Mouse (Mus musculus): ENCODE measurements around the gene Bnc2. TPM values are rescaled to one million over a fixed set of nuclear protein-coding genes. Genes with fewer than 3 reads are reported as not detected.

The Bnc2 gene
- polyA plus RNA-seq, 1 experiment from 2014 or later, result 14.0 TPM

- Histone ChIP-seq H3K9me3 (ENCODE audit: control insufficient read depth, low read length) (no peaks in the 10 kb centered on the region), H3K36me3 (ENCODE audit: control insufficient read depth, insufficient read depth, low read length) (no peaks in the 10 kb centered on the region), H3K4me2 (replicated peaks; ENCODE audit: low read depth, low read length) (no peak overlapping the region), H3K9ac (ENCODE audit: low read depth, low read length) (no peak overlapping the region), H3K4me3 (ENCODE audit: low read length) (no peak overlapping the region), H3K4me1 (ENCODE audit: control insufficient read depth, insufficient read depth, low read length) (peaks cover 11% of the 10 kb centered on the region), H3K27ac (ENCODE audit: low read depth, low read length) (no peak overlapping the region), H3K27me3 (ENCODE audit: control insufficient read depth, insufficient read depth, low read length) (no peaks in the 10 kb centered on the region)
- no peak for ATAC-seq (ENCODE audit: low FRiP score, low TSS enrichment)
- 49% methylated on average over 3 of the region's 3 CpGs for WGBS
Measured at GRCm38 (mm10) chr4:84458218-84458560, 216.9 kb downstream of the Bnc2 start.

GRCm38 (mm10) chr4:84457512-84458217 is 217.4 kb downstream of the Bnc2 start:
- Histone ChIP-seq H3K36me3 (ENCODE audit: control insufficient read depth, insufficient read depth, low read length) (no peaks in the 10 kb centered on the region), H3K9me3 (ENCODE audit: control insufficient read depth, low read length) (no peaks in the 10 kb centered on the region), H3K27ac (ENCODE audit: low read depth, low read length) (no peak overlapping the region), H3K4me1 (ENCODE audit: control insufficient read depth, insufficient read depth, low read length) (peaks cover 11% of the 10 kb centered on the region), H3K27me3 (ENCODE audit: control insufficient read depth, insufficient read depth, low read length) (no peaks in the 10 kb centered on the region), H3K4me3 (ENCODE audit: low read length) (no peak overlapping the region), H3K4me2 (replicated peaks; ENCODE audit: low read depth, low read length) (no peak overlapping the region), H3K9ac (ENCODE audit: low read depth, low read length) (no peak overlapping the region)
- no peak for ATAC-seq (ENCODE audit: low FRiP score, low TSS enrichment)
- WGBS, result 69% methylated on average over 10 of the region's 10 CpGs

- H3K9ac ChIP-seq (ENCODE audit: low read depth, low read length), result no peak overlapping the region
- no peak overlapping the region for H3K4me3 ChIP-seq (ENCODE audit: low read length)
- H3K27ac ChIP-seq (ENCODE audit: low read depth, low read length), result no peak overlapping the region
- H3K9me3 ChIP-seq (ENCODE audit: control insufficient read depth, low read length), result no peaks in the 10 kb centered on the region
- no peak for ATAC-seq (ENCODE audit: low FRiP score, low TSS enrichment)
- peaks cover 11% of the 10 kb centered on the region for H3K4me1 ChIP-seq (ENCODE audit: control insufficient read depth, insufficient read depth, low read length)
- 75% methylated on average over 5 of the region's 5 CpGs for WGBS
- H3K4me2 ChIP-seq (replicated peaks; ENCODE audit: low read depth, low read length), result no peak overlapping the region
- H3K27me3 ChIP-seq (ENCODE audit: control insufficient read depth, insufficient read depth, low read length), result no peaks in the 10 kb centered on the region
- H3K36me3 ChIP-seq (ENCODE audit: control insufficient read depth, insufficient read depth, low read length), result no peaks in the 10 kb centered on the region
Measured at GRCm38 (mm10) chr4:84456853-84457249, 218.2 kb downstream of the Bnc2 start.

DNA sequence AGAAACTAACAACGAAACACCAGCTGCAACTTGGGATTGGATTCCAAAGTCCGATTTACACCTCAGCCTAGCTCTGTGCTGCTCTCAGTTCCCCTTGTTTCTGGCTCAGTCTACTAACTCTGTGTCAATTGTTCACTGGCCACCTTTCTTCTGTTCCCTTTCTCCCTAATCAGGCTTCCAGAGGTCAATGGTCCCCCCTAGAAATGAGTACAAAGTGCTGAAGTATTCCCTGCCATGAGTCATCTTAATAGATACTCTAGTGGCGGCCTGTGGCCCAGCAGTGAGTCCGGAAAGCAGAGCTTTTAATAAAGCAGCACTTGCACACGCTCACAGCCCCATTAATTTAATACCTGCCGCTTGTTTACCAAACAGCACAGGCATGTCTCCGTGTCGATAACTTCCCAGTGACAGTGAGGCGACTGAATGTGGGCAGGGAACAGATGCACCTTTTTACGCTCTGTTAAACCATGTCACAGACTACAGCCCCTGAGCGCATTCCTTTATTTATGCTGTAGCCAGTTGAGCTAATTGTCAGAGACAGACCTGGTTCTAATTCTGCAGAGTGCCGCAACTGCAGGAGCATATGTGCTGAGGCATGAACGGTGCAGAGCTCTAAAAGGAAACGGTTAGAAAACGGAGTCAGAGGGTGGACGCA is 218.8 kb downstream of the Bnc2 start:
- peaks cover 11% of the 10 kb centered on the region for H3K4me1 ChIP-seq (ENCODE audit: control insufficient read depth, insufficient read depth, low read length)
- H3K4me3 ChIP-seq (ENCODE audit: low read length), result no peak overlapping the region
- no peaks in the 10 kb centered on the region for H3K27me3 ChIP-seq (ENCODE audit: control insufficient read depth, insufficient read depth, low read length)
- ATAC-seq (ENCODE audit: low FRiP score, low TSS enrichment), result peak; percentile 35; the same call in 1 of the 2 replicates
- WGBS, result 52% methylated on average over 16 of the region's 16 CpGs
- no peaks in the 10 kb centered on the region for H3K9me3 ChIP-seq (ENCODE audit: control insufficient read depth, low read length)
- no peak overlapping the region for H3K4me2 ChIP-seq (replicated peaks; ENCODE audit: low read depth, low read length)
- H3K27ac ChIP-seq (ENCODE audit: low read depth, low read length), result no peak overlapping the region
- no peak overlapping the region for H3K9ac ChIP-seq (ENCODE audit: low read depth, low read length)
- H3K36me3 ChIP-seq (ENCODE audit: control insufficient read depth, insufficient read depth, low read length), result no peaks in the 10 kb centered on the region

DNA sequence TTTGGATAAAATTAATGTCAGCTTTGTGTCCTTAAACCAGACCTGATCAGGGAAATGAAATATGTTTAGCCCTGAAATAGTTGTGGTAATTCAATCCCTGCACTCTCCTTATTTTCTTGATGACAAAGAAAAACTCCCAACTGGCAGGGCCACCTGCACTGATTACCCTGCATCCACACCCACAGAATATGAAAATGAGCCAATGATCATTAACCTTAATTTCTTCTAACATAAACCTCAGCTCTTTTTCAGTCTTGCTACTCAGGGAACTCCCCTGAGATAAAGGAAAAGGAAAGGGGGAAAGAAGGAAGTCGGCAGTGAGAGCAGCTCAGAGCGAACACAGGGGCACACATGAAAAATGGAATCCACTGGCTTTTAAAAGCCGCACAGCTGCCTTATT is 220.6 kb downstream of the Bnc2 start:
- no peaks in the 10 kb centered on the region for H3K36me3 ChIP-seq (ENCODE audit: control insufficient read depth, insufficient read depth, low read length)
- no peaks in the 10 kb centered on the region for H3K9me3 ChIP-seq (ENCODE audit: control insufficient read depth, low read length)
- H3K9ac ChIP-seq (ENCODE audit: low read depth, low read length), result no peak overlapping the region
- peaks cover 11% of the 10 kb centered on the region for H3K4me1 ChIP-seq (ENCODE audit: control insufficient read depth, insufficient read depth, low read length)
- H3K27me3 ChIP-seq (ENCODE audit: control insufficient read depth, insufficient read depth, low read length), result no peaks in the 10 kb centered on the region
- ATAC-seq (ENCODE audit: low FRiP score, low TSS enrichment), result no peak
- H3K4me2 ChIP-seq (replicated peaks; ENCODE audit: low read depth, low read length), result no peak overlapping the region
- WGBS, result 32% methylated on average over 3 of the region's 3 CpGs
- H3K4me3 ChIP-seq (ENCODE audit: low read length), result no peak overlapping the region
- H3K27ac ChIP-seq (ENCODE audit: low read depth, low read length), result no peak overlapping the region

GRCm38 (mm10) chr4:84453586-84453985 is 221.5 kb downstream of the Bnc2 start:
- no peak for ATAC-seq (ENCODE audit: low FRiP score, low TSS enrichment)
- WGBS, result 61% methylated on average over 4 of the region's 4 CpGs
- Histone ChIP-seq H3K27ac (ENCODE audit: low read depth, low read length) (no peak overlapping the region), H3K9ac (ENCODE audit: low read depth, low read length) (no peak overlapping the region), H3K9me3 (ENCODE audit: control insufficient read depth, low read length) (no peaks in the 10 kb centered on the region), H3K27me3 (ENCODE audit: control insufficient read depth, insufficient read depth, low read length) (no peaks in the 10 kb centered on the region), H3K4me2 (replicated peaks; ENCODE audit: low read depth, low read length) (no peak overlapping the region), H3K4me3 (ENCODE audit: low read length) (no peak overlapping the region), H3K36me3 (ENCODE audit: control insufficient read depth, insufficient read depth, low read length) (no peaks in the 10 kb centered on the region), H3K4me1 (ENCODE audit: control insufficient read depth, insufficient read depth, low read length) (peaks cover 11% of the 10 kb centered on the region)

GRCm38 (mm10) chr4:84452642-84453041 is 222.4 kb downstream of the Bnc2 start:
- Histone ChIP-seq H3K9me3 (ENCODE audit: control insufficient read depth, low read length) (no peaks in the 10 kb centered on the region), H3K27me3 (ENCODE audit: control insufficient read depth, insufficient read depth, low read length) (no peaks in the 10 kb centered on the region), H3K9ac (ENCODE audit: low read depth, low read length) (no peak overlapping the region), H3K4me3 (ENCODE audit: low read length) (no peak overlapping the region), H3K4me1 (ENCODE audit: control insufficient read depth, insufficient read depth, low read length) (peaks cover 11% of the 10 kb centered on the region), H3K27ac (ENCODE audit: low read depth, low read length) (no peak overlapping the region), H3K4me2 (replicated peaks; ENCODE audit: low read depth, low read length) (no peak overlapping the region), H3K36me3 (ENCODE audit: control insufficient read depth, insufficient read depth, low read length) (no peaks in the 10 kb centered on the region)
- 87% methylated on average over 3 of the region's 3 CpGs for WGBS
- ATAC-seq (ENCODE audit: low FRiP score, low TSS enrichment), result no peak

DNA sequence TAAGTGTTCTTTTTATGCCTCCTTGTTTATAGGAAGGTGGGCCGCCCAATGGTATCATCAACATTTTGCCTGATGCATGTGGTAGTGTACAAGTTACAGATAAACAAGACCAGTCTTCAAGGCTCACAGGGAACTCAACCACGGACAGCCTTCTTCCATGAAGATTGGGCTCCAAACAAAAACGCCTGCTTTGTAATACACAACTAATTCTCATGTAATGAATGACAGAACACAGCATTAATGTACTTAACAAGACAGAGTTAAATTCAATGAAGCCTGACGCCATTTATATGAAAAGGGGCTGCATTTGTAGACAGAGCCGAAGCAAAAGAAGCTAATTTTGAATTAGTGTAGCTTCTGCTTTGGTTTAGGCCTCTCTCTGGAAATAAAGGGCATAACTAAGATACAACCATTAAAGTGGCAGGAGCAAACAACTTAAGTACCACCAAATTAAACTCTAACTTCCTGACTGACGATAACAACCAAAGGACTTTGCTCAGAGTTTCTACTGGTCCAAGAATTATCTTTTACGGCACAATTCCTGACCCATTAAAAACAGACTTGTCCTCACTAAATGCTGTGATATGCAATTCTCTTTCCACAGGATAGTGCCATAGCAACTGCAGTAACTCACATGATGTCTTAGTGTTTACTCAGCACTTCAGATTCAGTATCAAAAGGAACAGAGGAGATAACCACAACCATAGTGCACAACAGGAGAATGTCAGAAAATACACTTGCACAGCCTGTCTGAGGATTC is 225.6 kb downstream of the Bnc2 start:
- Histone ChIP-seq H3K4me2 (replicated peaks; ENCODE audit: low read depth, low read length) (no peak overlapping the region), H3K36me3 (ENCODE audit: control insufficient read depth, insufficient read depth, low read length) (no peaks in the 10 kb centered on the region), H3K4me3 (ENCODE audit: low read length) (no peak overlapping the region), H3K27me3 (ENCODE audit: control insufficient read depth, insufficient read depth, low read length) (no peaks in the 10 kb centered on the region), H3K27ac (ENCODE audit: low read depth, low read length) (no peak overlapping the region), H3K9ac (ENCODE audit: low read depth, low read length) (no peak overlapping the region), H3K4me1 (ENCODE audit: control insufficient read depth, insufficient read depth, low read length) (peaks cover 1% of the 10 kb centered on the region), H3K9me3 (ENCODE audit: control insufficient read depth, low read length) (no peaks in the 10 kb centered on the region)
- no peak for ATAC-seq (ENCODE audit: low FRiP score, low TSS enrichment)
- WGBS, result 71% methylated on average over 7 of the region's 7 CpGs

DNA sequence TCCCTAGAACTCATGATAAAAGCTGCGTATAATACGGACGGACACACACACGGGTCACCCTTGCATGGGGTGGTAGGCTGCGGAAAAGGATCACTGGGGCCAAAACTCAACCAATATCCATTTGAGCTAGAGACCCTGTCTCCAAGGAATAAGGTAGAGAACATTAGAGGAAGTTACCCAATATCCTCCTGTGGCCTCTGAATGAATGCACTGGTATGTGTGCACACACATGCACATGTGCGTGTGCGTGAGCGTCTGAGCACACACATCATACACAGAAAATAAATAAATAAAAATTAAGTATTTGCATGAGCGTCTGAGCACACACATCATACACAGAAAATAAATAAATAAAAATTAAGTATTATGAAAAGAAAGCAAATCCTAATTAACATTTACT is 241.8 kb downstream of the Bnc2 start:
- H3K4me2 ChIP-seq (replicated peaks; ENCODE audit: low read depth, low read length), result no peak overlapping the region
- no peaks in the 10 kb centered on the region for H3K27me3 ChIP-seq (ENCODE audit: control insufficient read depth, insufficient read depth, low read length)
- H3K36me3 ChIP-seq (ENCODE audit: control insufficient read depth, insufficient read depth, low read length), result no peaks in the 10 kb centered on the region
- H3K9me3 ChIP-seq (ENCODE audit: control insufficient read depth, low read length), result no peaks in the 10 kb centered on the region
- no peak overlapping the region for H3K27ac ChIP-seq (ENCODE audit: low read depth, low read length)
- 95% methylated on average over 9 of the region's 9 CpGs for WGBS
- H3K9ac ChIP-seq (ENCODE audit: low read depth, low read length), result no peak overlapping the region
- H3K4me3 ChIP-seq (ENCODE audit: low read length), result no peak overlapping the region
- no peak for ATAC-seq (ENCODE audit: low FRiP score, low TSS enrichment)
- H3K4me1 ChIP-seq (ENCODE audit: control insufficient read depth, insufficient read depth, low read length), result no peaks in the 10 kb centered on the region

All from kidney, embryonic 14.5 days (tissue).